Mouse (Mus musculus) limb, embryonic 15.5 days (tissue): ENCODE measurements around the gene Slc29a2. TPM values are rescaled to one million over a fixed set of nuclear protein-coding genes. Genes with fewer than 3 reads are reported as not detected.

Experiments
- ATAC-seq: fragments of 200-750 bp; cut with Nextera tagmentation; 2 replicates; pipeline ENCODE4 v1.8.0; 2017; ENCODE audit warnings: low read depth, moderate TSS enrichment; ENCODE audit not compliant: insufficient number of reproducible peaks, low FRiP score, low TSS enrichment
- H3K27ac ChIP-seq: fragments of 300-500 bp; sonication (generic); 2 replicates; pipeline ENCODE4 v1.5.1; 2015; ENCODE audit warnings: moderate library complexity, mild to moderate bottlenecking, inconsistent platforms
- H3K27me3 ChIP-seq: fragments of 300-500 bp; sonication (generic); 2 replicates; pipeline ENCODE4 v1.6.1; 2015; ENCODE audit warnings: inconsistent platforms
- H3K36me3 ChIP-seq: fragments of 300-500 bp; sonication (generic); 2 replicates; pipeline ENCODE4 v1.6.1; 2015; ENCODE audit warnings: inconsistent platforms
- H3K4me1 ChIP-seq: fragments of 300-500 bp; sonication (generic); 2 replicates; pipeline ENCODE4 v1.6.1; 2015; ENCODE audit warnings: inconsistent platforms
- H3K4me2 ChIP-seq: fragments of 300-500 bp; sonication (generic); 2 replicates; pipeline ENCODE4 v1.6.1; 2015; ENCODE audit warnings: mild to moderate bottlenecking, inconsistent platforms
- H3K4me3 ChIP-seq: fragments of 300-500 bp; sonication (generic); 2 replicates; pipeline ENCODE4 v1.5.1; 2015; ENCODE audit warnings: mild to moderate bottlenecking, inconsistent platforms
- H3K9ac ChIP-seq: fragments of 300-500 bp; sonication (generic); 2 replicates; pipeline ENCODE4 v1.6.1; 2015; ENCODE audit warnings: inconsistent platforms
- H3K9me3 ChIP-seq: fragments of 300-500 bp; sonication (generic); 2 replicates; pipeline ENCODE4 v1.6.1; 2016; ENCODE audit warnings: inconsistent platforms
- WGBS: fragments of 180-500 bp; shearing (Covaris S2); methylation state at CpG from one replicate; pipeline ENCODE4 v1.1.7; 2015; 5-methylcytosine and 5-hydroxymethylcytosine counted together
- polyA plus RNA-seq: library from polyadenylated mRNA; unstranded; fragments of >200 nt; fragmentation: Nextera tagmentation; extraction: Ambion mirVana; gene quantifications from 2 replicates; pipeline ENCODE4 v1.2.1, GENCODE M21; 2015

Gene Slc29a2
- polyA plus RNA-seq, 1 experiment from 2014 or later: 4.4 TPM

GRCm38 (mm10) chr19:5037678-5038571 is 14.3 kb downstream of the Slc29a2 start:
- WGBS: 4% methylated on average over 32 of the region's 32 CpGs
- ATAC-seq: 0 out of 2 replicates have a peak, but pooled peaks have one; percentile 26
- Histone ChIP-seq H3K27ac (peak overlapping the region; percentile 76), H3K4me1 (peaks cover 35% of the 10 kb centered on the region), H3K9me3 (no peaks in the 10 kb centered on the region), H3K9ac (peak overlapping the region; percentile 89), H3K4me3 (peak overlapping the region; percentile 87), H3K36me3 (0 out of 2 replicates have a peak, but pooled peaks cover 5% of the 10 kb centered on the region), H3K27me3 (no peaks in the 10 kb centered on the region), H3K4me2 (peak overlapping the region; percentile 95)

DNA sequence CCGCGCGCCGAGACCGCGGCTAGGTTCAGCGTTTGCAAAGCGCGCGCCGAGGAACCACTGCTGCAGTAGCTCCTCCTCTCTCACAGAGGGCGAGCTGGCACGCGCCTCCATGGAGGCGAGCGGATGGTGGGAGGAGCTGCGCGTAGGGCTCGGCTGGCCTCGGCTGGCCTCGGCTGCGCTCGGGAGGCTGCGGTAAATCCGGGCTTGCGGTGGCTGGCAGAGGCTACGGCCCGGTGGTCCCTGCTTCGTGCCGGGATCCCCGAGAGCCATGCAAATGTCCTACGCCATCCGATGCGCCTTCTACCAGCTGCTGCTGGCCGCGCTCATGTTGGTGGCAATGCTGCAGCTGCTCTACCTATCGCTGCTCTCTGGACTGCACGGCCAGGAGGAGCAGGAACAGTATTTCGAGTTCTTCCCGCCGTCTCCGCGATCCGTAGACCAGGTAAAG is 15.1 kb downstream of the Slc29a2 start, which contains the start of the genes B4gat1 and AC124502.3:
Gene B4gat1, plus strand, starts transcription at position 118 of the 448 bp plus-strand sequence.
Gene AC124502.3, plus strand, starts transcription at position 183 of the 448 bp plus-strand sequence.
- Histone ChIP-seq H3K9me3 (no peaks in the 10 kb centered on the region), H3K36me3 (0 out of 2 replicates have a peak, but pooled peaks cover 8% of the 10 kb centered on the region), H3K4me2 (peak within 1 kb of the TSS; percentile 95), H3K4me1 (peaks cover 35% of the 10 kb centered on the region), H3K27ac (peak within 1 kb of the TSS; percentile 76), H3K9ac (peak within 1 kb of the TSS; percentile 89), H3K4me3 (peak within 1 kb of the TSS; percentile 87), H3K27me3 (no peaks in the 10 kb centered on the region)
- under 1% methylated on average over 38 of the region's 44 CpGs for WGBS
- peak; percentile 89 for ATAC-seq

GRCm38 (mm10) chr19:5039301-5040114 is 15.8 kb downstream of the Slc29a2 start:
- Histone ChIP-seq H3K9ac (peak overlapping the region; percentile 89), H3K4me3 (peak overlapping the region; percentile 87), H3K27ac (peak overlapping the region; percentile 76; the same call in 1 of the 2 replicates), H3K36me3 (0 out of 2 replicates have a peak, but pooled peaks cover 8% of the 10 kb centered on the region), H3K27me3 (no peaks in the 10 kb centered on the region), H3K4me2 (peak overlapping the region; percentile 95), H3K9me3 (no peaks in the 10 kb centered on the region), H3K4me1 (peaks cover 35% of the 10 kb centered on the region)
- no peak for ATAC-seq
- 7% methylated on average over 41 of the region's 41 CpGs for WGBS

DNA sequence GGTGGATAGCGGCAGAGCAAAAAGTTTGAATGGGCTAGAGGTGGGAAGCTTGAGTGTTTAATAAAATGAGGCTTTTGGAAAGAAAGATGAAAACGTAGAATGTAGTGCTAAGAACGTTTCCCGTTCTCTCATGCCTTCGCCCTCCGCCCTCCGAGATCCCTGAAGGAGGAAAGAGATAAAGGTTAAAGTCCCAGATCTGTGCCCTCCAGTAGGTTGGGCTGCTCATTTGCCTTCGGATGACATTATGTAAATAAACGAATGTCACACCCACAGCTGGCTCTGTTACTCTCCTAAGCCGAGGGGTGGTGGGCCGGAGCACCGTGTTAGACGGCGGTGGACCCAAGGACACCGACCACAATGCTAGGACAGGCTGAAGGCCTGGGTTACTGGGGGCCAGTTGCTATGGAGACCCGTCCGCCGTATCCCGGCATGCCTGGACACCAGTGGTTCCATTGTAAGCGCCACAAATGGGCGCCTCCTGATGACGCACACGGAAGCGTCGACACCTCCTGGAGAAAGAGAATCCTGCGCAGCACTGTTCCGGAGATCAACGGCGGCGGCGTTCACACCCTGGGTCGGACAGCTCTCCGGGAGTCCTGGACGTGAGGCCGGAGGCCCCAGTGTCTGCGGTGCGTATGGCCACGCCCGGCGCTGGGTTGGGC is 17.3 kb downstream of the Slc29a2 start, which contains the start of gene Brms1:
Gene Brms1, plus strand, starts transcription at position 493 of the 662 bp plus-strand sequence.
- H3K4me1 ChIP-seq: peaks cover 35% of the 10 kb centered on the region
- peak within 1 kb of the TSS; percentile 63 for H3K27ac ChIP-seq
- peak within 1 kb of the TSS; percentile 61 for H3K9ac ChIP-seq
- H3K4me2 ChIP-seq: peak within 1 kb of the TSS; percentile 95
- peak within 1 kb of the TSS; percentile 87 for H3K4me3 ChIP-seq
- no peaks in the 10 kb centered on the region for H3K27me3 ChIP-seq
- peak; percentile 75 for ATAC-seq
- no peaks in the 10 kb centered on the region for H3K9me3 ChIP-seq
- WGBS: 7% methylated on average over 40 of the region's 40 CpGs
- H3K36me3 ChIP-seq: peaks cover 14% of the 10 kb centered on the region

GRCm38 (mm10) chr19:5041588-5041987 is 17.9 kb downstream of the Slc29a2 start:
- H3K4me2 ChIP-seq: peak overlapping the region; percentile 95
- peak overlapping the region; percentile 63 for H3K27ac ChIP-seq
- peaks cover 20% of the 10 kb centered on the region for H3K36me3 ChIP-seq
- H3K27me3 ChIP-seq: no peaks in the 10 kb centered on the region
- peak overlapping the region; percentile 61 for H3K9ac ChIP-seq
- H3K9me3 ChIP-seq: no peaks in the 10 kb centered on the region
- ATAC-seq: no peak
- 3% methylated on average over 16 of the region's 16 CpGs for WGBS
- peak overlapping the region; percentile 87 for H3K4me3 ChIP-seq
- peaks cover 35% of the 10 kb centered on the region for H3K4me1 ChIP-seq

- Histone ChIP-seq H3K9ac (no peak overlapping the region), H3K9me3 (no peaks in the 10 kb centered on the region), H3K4me3 (no peak overlapping the region), H3K4me2 (no peak overlapping the region), H3K4me1 (peaks cover 25% of the 10 kb centered on the region), H3K27ac (no peak overlapping the region), H3K27me3 (peaks cover 7% of the 10 kb centered on the region), H3K36me3 (peaks cover 55% of the 10 kb centered on the region)
- ATAC-seq: no peak
- WGBS: 80% methylated on average over 4 of the region's 4 CpGs
Measured at GRCm38 (mm10) chr19:5045531-5045930, 21.9 kb downstream of the Slc29a2 start.

DNA sequence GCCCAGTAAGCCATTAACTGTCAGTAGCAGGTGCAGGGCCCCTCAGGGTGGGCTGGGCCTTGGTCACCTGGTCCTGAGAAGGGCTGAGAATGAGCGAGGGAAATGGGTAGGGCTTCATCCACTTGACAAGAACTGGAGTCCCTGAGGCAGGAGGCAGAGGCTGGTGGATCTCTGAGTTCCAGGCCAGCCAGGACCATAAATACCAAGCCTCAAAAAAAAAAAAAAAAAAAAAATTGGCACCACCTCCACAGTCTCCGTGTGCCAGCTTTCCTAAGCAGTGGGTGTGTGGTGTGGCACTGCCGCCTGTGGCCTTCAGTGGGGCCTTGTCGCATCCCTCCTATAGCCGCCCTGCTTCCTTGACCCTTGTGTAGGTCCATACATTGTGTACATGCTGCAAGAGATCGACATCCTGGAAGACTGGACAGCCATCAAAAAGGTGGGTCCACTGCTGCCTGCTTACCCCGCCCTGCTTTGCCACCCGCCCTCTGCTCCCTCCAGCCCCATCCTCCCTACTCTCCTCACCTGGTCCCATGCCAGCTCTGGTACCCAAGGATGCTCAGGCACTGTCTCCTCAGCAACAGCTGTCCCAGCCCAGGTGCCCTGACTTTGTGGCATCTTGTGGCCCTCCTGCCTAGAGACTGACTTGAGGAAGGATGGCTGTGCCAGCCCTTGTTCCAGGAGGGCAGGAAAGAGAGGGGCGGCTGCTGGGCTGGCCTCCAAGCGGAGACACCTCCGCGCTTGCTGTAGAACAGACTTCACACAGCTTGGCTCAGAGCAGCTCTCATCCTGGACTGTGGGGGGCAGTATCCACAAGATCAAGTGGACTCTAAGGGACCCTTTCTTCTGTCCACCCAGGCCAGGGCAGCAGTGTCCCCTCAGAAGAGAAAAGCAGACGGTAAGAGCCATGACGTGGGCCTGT is 24.7 kb downstream of the Slc29a2 start:
- 85% methylated on average over 14 of the region's 14 CpGs for WGBS
- H3K36me3 ChIP-seq: peaks cover 48% of the 10 kb centered on the region
- H3K27ac ChIP-seq: no peak overlapping the region
- ATAC-seq: no peak
- peaks cover 32% of the 10 kb centered on the region for H3K4me1 ChIP-seq
- H3K4me2 ChIP-seq: no peak overlapping the region
- no peaks in the 10 kb centered on the region for H3K9me3 ChIP-seq
- H3K27me3 ChIP-seq: peaks cover 36% of the 10 kb centered on the region
- H3K4me3 ChIP-seq: no peak overlapping the region
- H3K9ac ChIP-seq: no peak overlapping the region

DNA sequence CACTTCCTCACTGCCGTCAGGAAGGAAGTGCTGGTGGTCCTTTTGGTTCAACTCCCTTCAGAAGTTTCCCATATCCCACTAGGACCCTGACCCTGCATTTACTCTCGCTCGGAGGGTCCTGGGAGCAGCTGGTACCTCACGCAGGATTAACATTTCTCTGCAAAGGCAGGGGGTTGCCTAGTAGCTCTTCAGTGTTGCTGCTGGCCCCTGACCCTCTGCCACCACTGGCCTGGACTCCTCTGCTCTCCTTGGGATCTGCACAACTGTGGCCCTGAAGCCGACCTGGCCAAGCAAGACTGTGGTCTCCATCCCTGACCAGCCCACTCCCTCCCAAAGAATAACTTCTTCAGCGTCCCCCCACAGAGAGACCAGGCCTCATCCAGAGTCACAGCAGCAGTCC is 25.7 kb downstream of the Slc29a2 start:
- no peak overlapping the region for H3K27ac ChIP-seq
- ATAC-seq: no peak
- H3K4me3 ChIP-seq: no peak overlapping the region

GRCm38 (mm10) chr19:5050047-5050905 is 26.6 kb downstream of the Slc29a2 start, which contains the start of gene Rin1:
Gene Rin1 (plus strand): TSS chr19:5050481.
- H3K9ac ChIP-seq: 0 out of 2 replicates have a peak within 1 kb of the TSS, but pooled peaks have one; percentile 20
- peak within 1 kb of the TSS; percentile 27 for H3K4me3 ChIP-seq
- no peaks in the 10 kb centered on the region for H3K9me3 ChIP-seq
- WGBS: 14% methylated on average over 13 of the region's 14 CpGs
- H3K4me2 ChIP-seq: peak within 1 kb of the TSS; percentile 32
- no peak for ATAC-seq
- peaks cover 44% of the 10 kb centered on the region for H3K27me3 ChIP-seq
- peaks cover 48% of the 10 kb centered on the region for H3K36me3 ChIP-seq
- peaks cover 35% of the 10 kb centered on the region for H3K4me1 ChIP-seq
- H3K27ac ChIP-seq: peak within 1 kb of the TSS; percentile 27; the same call in 1 of the 2 replicates

More for the DNA sequence above, 25.7 kb downstream of the Slc29a2 start:
- no peak overlapping the region for H3K4me2 ChIP-seq
- 78% methylated on average over 6 of the region's 6 CpGs for WGBS
- peaks cover 35% of the 10 kb centered on the region for H3K4me1 ChIP-seq
- H3K27me3 ChIP-seq: peaks cover 44% of the 10 kb centered on the region
- no peak overlapping the region for H3K9ac ChIP-seq
- peaks cover 48% of the 10 kb centered on the region for H3K36me3 ChIP-seq
- no peaks in the 10 kb centered on the region for H3K9me3 ChIP-seq
